Mouse (Mus musculus) kidney, postnatal 14 days (tissue): ENCODE measurements around the gene Vma21-ps.
"Not testable (repeated sequence)": the region's sequence is repeated elsewhere in the genome, so short reads cannot be mapped to it uniquely, and the experiment has no call there.

ENCODE experiments used
- DNase-seq: peaks from one replicate; pipeline ENCODE4 v3.0.0; 2022; ENCODE audit warnings: mixed read lengths

Gene Vma21-ps

GRCm38 (mm10) chr4:52497144-52497543, at the start of gene Vma21-ps:
Gene Vma21-ps (minus strand): TSS chr4:52497244.
- DNase-seq: not testable (repeated sequence)

- DNase-seq: no peak
Measured at GRCm38 (mm10) chr4:52543001-52543400, 46.0 kb upstream of the Vma21-ps start.

GRCm38 (mm10) chr4:52530636-52531035, 33.6 kb upstream of the Vma21-ps start:
- DNase-seq: no peak

GRCm38 (mm10) chr4:52526464-52526863, 29.4 kb upstream of the Vma21-ps start:
- no peak for DNase-seq

GRCm38 (mm10) chr4:52519301-52519700, 22.3 kb upstream of the Vma21-ps start:
- no peak for DNase-seq

GRCm38 (mm10) chr4:52517580-52517979, 20.5 kb upstream of the Vma21-ps start:
- no peak for DNase-seq

GRCm38 (mm10) chr4:52487486-52487885, 9.6 kb downstream of the Vma21-ps start:
- no peak for DNase-seq

GRCm38 (mm10) chr4:52473431-52473830, 23.6 kb downstream of the Vma21-ps start:
- no peak for DNase-seq

- DNase-seq: no peak
Measured at GRCm38 (mm10) chr4:52461321-52461720, 35.7 kb downstream of the Vma21-ps start.

- DNase-seq: no peak
Measured at GRCm38 (mm10) chr4:52459726-52460125, 37.3 kb downstream of the Vma21-ps start.
